Mouse (Mus musculus) lung, embryonic 16.5 days (tissue): ENCODE measurements around the gene Prkar2a. TPM values are rescaled to one million over a fixed set of nuclear protein-coding genes. Genes with fewer than 3 reads are reported as not detected.

ENCODE experiments used
- ATAC-seq: fragments of 200-750 bp; cut with Nextera tagmentation; 2 replicates; pipeline ENCODE4 v1.8.0; 2017; ENCODE audit warnings: low read depth, mild to moderate bottlenecking, moderate library complexity
- H3K27ac ChIP-seq: fragments of 300-500 bp; sonication (generic); 2 replicates; pipeline ENCODE4 v1.5.1; 2014; ENCODE audit warnings: mild to moderate bottlenecking, control low read depth, low read length
- H3K27me3 ChIP-seq: fragments of 300-500 bp; sonication (generic); 2 replicates; pipeline ENCODE4 v1.6.1; 2014; ENCODE audit warnings: low read depth, low read length, mixed read lengths; ENCODE audit not compliant: control insufficient read depth, insufficient read depth
- H3K36me3 ChIP-seq: fragments of 300-500 bp; sonication (generic); 2 replicates; pipeline ENCODE4 v1.6.1; 2014; ENCODE audit warnings: low read length; ENCODE audit not compliant: control insufficient read depth, insufficient read depth
- H3K4me1 ChIP-seq: fragments of 300-500 bp; sonication (generic); replicated peaks from 2 replicates; pipeline ENCODE4 v1.6.1; 2014; ENCODE audit warnings: low read length, mixed read lengths; ENCODE audit not compliant: control insufficient read depth, insufficient read depth
- H3K4me2 ChIP-seq: fragments of 300-500 bp; sonication (generic); 2 replicates; pipeline ENCODE4 v1.6.1; 2014; ENCODE audit warnings: low read depth, low read length, control low read depth
- H3K4me3 ChIP-seq: fragments of 300-500 bp; sonication (generic); 2 replicates; pipeline ENCODE4 v1.5.1; 2014; ENCODE audit warnings: mild to moderate bottlenecking, low read length, control low read depth
- H3K9ac ChIP-seq: fragments of 300-500 bp; sonication (generic); 2 replicates; pipeline ENCODE4 v1.6.1; 2014; ENCODE audit warnings: low read length, control low read depth
- H3K9me3 ChIP-seq: fragments of 300-500 bp; sonication (generic); 2 replicates; pipeline ENCODE4 v1.6.1; 2016; ENCODE audit warnings: low read length; ENCODE audit not compliant: control insufficient read depth
- WGBS: fragments of 180-500 bp; shearing (Covaris S2); extraction: QIAGEN DNeasy Blood & Tissue Kit; methylation state at CpG from one replicate; pipeline ENCODE4 v1.1.7; 2014; 5-methylcytosine and 5-hydroxymethylcytosine counted together
- microRNA-seq: library from miRNA; unstranded; fragments of <30 nt; microRNA quantifications from one replicate; pipeline ENCODE4, GENCODE M21; 2016
- polyA plus RNA-seq: library from polyadenylated mRNA; unstranded; fragments of >200 nt; fragmentation: Nextera tagmentation; extraction: Ambion mirVana; gene quantifications from 2 replicates; pipeline ENCODE4 v1.2.1, GENCODE M21; 2015

The Prkar2a gene
- polyA plus RNA-seq, 1 experiment from 2014 or later, result 14.8 TPM

DNA sequence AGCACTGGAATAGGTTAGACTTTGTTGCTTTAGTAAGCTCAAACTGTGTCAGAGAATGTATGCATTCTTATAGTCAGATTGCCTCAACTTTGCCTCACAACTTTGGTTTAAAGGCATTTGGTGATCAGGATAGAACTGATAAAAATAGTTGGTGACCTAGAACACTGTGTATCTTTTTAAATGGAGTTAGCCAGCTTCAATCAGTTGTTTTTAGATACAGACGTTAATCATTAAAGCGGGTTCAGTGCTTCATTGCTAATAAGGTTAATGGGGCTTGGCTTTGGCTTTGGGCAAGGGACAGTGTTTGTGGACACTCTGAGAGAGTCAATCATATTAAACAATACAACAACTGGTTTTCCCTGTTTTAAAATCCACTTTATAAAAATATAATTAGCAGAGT lies 106.2 kb downstream of the Prkar2a start:
- H3K9me3 ChIP-seq, result no peaks in the 10 kb centered on the region
- H3K9ac ChIP-seq, result no peak overlapping the region
- peaks cover 34% of the 10 kb centered on the region for H3K4me1 ChIP-seq
- no peak for ATAC-seq
- H3K4me2 ChIP-seq, result no peak overlapping the region
- H3K4me3 ChIP-seq, result no peak overlapping the region
- no peaks in the 10 kb centered on the region for H3K27me3 ChIP-seq
- no peak overlapping the region for H3K27ac ChIP-seq
- H3K36me3 ChIP-seq, result peaks cover 36% of the 10 kb centered on the region
- 61% methylated on average over 2 of the region's 2 CpGs for WGBS

DNA sequence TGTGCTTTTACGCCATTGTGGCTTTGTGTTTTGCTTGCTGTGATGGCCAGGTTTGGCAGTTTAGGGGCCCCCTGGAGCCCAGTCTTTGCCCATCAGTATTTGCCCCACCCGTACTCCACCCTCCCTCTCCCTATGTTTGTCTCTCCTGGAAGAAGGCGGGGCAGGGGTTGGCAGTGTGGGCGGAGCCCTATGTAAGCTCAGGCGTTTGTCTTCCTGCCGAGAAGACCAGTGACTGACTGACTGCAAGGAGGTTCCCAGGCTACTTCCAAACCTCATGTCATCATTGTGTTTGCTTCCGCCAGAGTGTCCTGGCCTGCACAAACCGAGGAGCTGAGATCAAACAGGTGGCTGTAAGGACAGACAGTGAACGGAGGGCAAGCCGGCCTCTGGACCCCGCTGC lies 106.6 kb downstream of the Prkar2a start:
- peaks cover 37% of the 10 kb centered on the region for H3K36me3 ChIP-seq
- no peaks in the 10 kb centered on the region for H3K27me3 ChIP-seq
- 0 out of 2 replicates have a peak overlapping the region, but pooled peaks have one; percentile 0 for H3K4me2 ChIP-seq
- no peak overlapping the region for H3K27ac ChIP-seq
- 30% methylated on average over 11 of the region's 11 CpGs for WGBS
- peaks cover 34% of the 10 kb centered on the region for H3K4me1 ChIP-seq
- H3K9ac ChIP-seq, result no peak overlapping the region
- no peaks in the 10 kb centered on the region for H3K9me3 ChIP-seq
- no peak overlapping the region for H3K4me3 ChIP-seq
- peak; percentile 70 for ATAC-seq

DNA sequence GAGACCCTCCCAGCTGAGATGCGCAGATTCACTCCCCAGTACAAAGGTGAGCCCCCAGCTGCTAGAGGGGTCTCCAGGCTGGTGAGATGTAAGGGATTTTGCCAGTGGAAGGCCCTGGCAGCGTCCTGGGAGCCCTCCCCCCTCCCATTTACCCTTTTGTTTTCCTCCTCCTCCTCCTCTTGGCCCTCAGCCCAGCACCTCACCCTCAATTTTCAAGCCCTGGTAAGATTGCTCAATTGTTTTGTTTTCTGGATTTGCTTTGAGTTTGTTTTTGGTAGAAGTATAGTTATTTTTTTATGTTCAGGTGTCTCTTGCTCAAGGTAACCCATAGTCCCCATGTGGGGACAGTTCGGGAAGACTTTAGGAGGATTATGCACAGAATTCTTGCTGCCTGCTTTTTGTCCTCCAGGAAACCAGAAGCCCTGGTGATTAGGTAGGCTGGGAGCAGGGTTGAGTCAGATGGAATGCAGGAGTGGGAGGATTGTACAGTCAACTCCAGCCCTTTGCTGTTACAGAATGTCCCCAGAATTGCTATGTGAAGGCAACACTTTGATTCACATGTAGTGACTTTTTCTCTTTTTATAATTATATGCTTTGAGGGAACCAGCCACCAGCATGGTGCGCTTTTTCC lies 107.4 kb downstream of the Prkar2a start:
- no peak overlapping the region for H3K27ac ChIP-seq
- WGBS, result 79% methylated on average over 4 of the region's 4 CpGs
- H3K9me3 ChIP-seq, result no peaks in the 10 kb centered on the region
- no peak overlapping the region for H3K4me3 ChIP-seq
- H3K36me3 ChIP-seq, result peaks cover 40% of the 10 kb centered on the region
- no peak overlapping the region for H3K4me2 ChIP-seq
- ATAC-seq, result 0 out of 2 replicates have a peak, but pooled peaks have one; percentile 27
- H3K27me3 ChIP-seq, result no peaks in the 10 kb centered on the region
- peaks cover 34% of the 10 kb centered on the region for H3K4me1 ChIP-seq
- H3K9ac ChIP-seq, result no peak overlapping the region

DNA sequence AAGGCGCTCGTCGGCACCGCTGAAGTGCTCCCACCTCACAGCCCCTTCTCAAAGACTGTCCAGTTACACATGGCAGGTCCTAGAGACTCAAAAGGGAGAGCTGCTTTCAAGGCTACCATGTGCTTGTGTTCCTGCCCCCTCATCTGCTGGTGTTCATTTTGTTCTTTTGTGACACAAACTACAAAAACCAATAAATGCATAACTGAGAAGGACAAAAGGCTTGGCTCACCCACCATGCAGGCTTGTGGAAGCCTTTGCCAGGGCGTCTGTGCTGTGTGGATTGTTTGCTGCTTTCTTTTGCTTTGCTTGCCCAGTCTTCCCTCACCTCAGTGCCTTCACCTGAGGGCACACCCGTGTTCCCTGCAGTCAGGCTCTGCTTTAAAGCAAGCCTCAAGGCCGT lies 108.4 kb downstream of the Prkar2a start:
- H3K9ac ChIP-seq, result no peak overlapping the region
- no peak overlapping the region for H3K4me3 ChIP-seq
- peaks cover 49% of the 10 kb centered on the region for H3K36me3 ChIP-seq
- WGBS, result 94% methylated on average over 7 of the region's 7 CpGs
- H3K27me3 ChIP-seq, result no peaks in the 10 kb centered on the region
- ATAC-seq, result no peak
- H3K9me3 ChIP-seq, result no peaks in the 10 kb centered on the region
- no peak overlapping the region for H3K27ac ChIP-seq
- H3K4me2 ChIP-seq, result no peak overlapping the region
- peaks cover 34% of the 10 kb centered on the region for H3K4me1 ChIP-seq

DNA sequence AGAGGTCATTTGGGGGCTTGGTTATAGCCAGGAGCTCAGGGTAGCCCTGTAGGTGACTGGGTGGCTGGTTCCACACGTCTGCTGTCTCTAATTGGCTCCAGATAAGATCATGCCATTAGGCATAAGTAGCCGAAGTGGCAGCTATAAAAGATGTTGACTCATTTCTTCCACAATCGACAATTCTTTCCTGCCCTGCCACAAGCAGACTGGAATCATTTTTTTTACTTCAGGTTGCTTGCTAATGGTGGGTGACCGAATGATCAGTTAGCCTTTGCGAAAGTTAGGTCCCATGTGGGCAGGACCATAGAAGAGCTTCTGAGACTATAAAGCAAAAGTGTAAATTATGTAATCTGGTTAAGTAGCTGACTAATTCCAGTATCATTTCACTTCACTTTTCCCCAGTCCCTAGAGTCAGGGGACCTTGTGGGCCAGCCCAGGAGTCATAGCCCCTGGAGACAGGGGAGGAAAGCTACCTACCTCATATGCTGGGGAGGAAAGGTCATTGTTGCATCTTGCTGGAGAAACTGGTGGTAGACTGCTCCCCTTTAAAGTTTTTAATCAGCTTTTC lies 109.5 kb downstream of the Prkar2a start:
- peaks cover 53% of the 10 kb centered on the region for H3K36me3 ChIP-seq
- H3K9me3 ChIP-seq, result no peaks in the 10 kb centered on the region
- no peaks in the 10 kb centered on the region for H3K27me3 ChIP-seq
- H3K4me3 ChIP-seq, result no peak overlapping the region
- no peak for ATAC-seq
- no peak overlapping the region for H3K27ac ChIP-seq
- H3K4me1 ChIP-seq, result peaks cover 24% of the 10 kb centered on the region
- WGBS, result 76% methylated on average over 5 of the region's 5 CpGs
- no peak overlapping the region for H3K4me2 ChIP-seq
- no peak overlapping the region for H3K9ac ChIP-seq

DNA sequence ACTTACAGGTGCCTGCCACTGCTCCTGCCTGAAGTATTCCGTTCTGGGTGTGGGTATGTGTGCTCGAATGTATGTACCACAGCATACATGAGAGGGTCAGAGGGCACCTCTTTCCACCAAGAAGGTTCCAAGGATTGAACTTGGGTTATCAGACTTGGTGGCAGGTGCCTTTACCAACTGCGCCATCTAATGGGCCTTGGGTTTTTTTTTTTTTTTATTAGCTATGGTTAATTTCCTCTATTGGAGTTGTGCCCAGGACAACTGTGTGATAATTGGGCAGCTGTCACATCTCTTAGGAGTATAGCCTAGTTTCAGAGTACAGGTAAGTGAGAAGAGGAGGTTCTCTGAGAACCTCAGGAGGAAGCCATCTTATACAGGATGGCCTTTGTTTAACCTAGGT lies 110.5 kb downstream of the Prkar2a start:
- Histone ChIP-seq H3K9me3 (no peaks in the 10 kb centered on the region), H3K27ac (no peak overlapping the region), H3K9ac (no peak overlapping the region), H3K4me1 (peaks cover 17% of the 10 kb centered on the region), H3K36me3 (peaks cover 58% of the 10 kb centered on the region), H3K27me3 (no peaks in the 10 kb centered on the region), H3K4me3 (no peak overlapping the region), H3K4me2 (no peak overlapping the region)
- no peak for ATAC-seq
- 55% methylated on average over 3 of the region's 3 CpGs for WGBS

Small RNA genes lying within 50 kb of the gene (microRNA-seq; reads per million reads assigned to microRNA genes)
- not detected for gene Gm26298

Other genes with a start within 250 kb of the Prkar2a start
- 50.7 and 58.0 TPM in 2 replicates for gene Ccdc71, start 228.8 kb upstream of the Prkar2a start, polyA plus RNA-seq
- gene Klhdc8b, start 227.7 kb upstream of the Prkar2a start, polyA plus RNA-seq, result 76.6 and 89.7 TPM in 2 replicates
- 86.0 and 95.5 TPM in 2 replicates for gene Lamb2, start 209.6 kb upstream of the Prkar2a start, polyA plus RNA-seq
- gene Usp19, start 198.7 kb upstream of the Prkar2a start, polyA plus RNA-seq, result 59.1 and 61.0 TPM in 2 replicates
- gene Qars, start 181.6 kb upstream of the Prkar2a start, polyA plus RNA-seq, result 97.4 and 107 TPM in 2 replicates
- 108 and 118 TPM in 2 replicates for gene Qrich1, start 172.5 kb upstream of the Prkar2a start, polyA plus RNA-seq
- gene Impdh2, start 129.0 kb upstream of the Prkar2a start, polyA plus RNA-seq, result 148 and 149 TPM in 2 replicates
- gene Ndufaf3, start 121.9 kb upstream of the Prkar2a start, polyA plus RNA-seq, result 55.8 and 60.2 TPM in 2 replicates
- 146 and 161 TPM in 2 replicates for gene Dalrd3, start 119.4 kb upstream of the Prkar2a start, polyA plus RNA-seq
- gene Wdr6, start 110.6 kb upstream of the Prkar2a start, polyA plus RNA-seq, result 122 and 128 TPM in 2 replicates
- gene P4htm, start 91.6 kb upstream of the Prkar2a start, polyA plus RNA-seq, result 8.0 and 8.3 TPM in 2 replicates
- gene Arih2, start 39.9 kb upstream of the Prkar2a start, polyA plus RNA-seq, result 44.3 and 46.7 TPM in 2 replicates
- gene Slc25a20, start 27.2 kb upstream of the Prkar2a start, polyA plus RNA-seq, result 44.8 and 46.8 TPM in 2 replicates
- gene Ip6k2, start 94.5 kb downstream of the Prkar2a start, polyA plus RNA-seq, result 62.1 and 68.1 TPM in 2 replicates
- 13.2 and 15.4 TPM in 2 replicates for gene Nckipsd, start 119.1 kb downstream of the Prkar2a start, polyA plus RNA-seq
- 0.11 and 0.14 TPM in 2 replicates for gene Celsr3, start 137.0 kb downstream of the Prkar2a start, polyA plus RNA-seq
- gene Slc26a6, start 164.0 kb downstream of the Prkar2a start, polyA plus RNA-seq, result 10.0 and 11.2 TPM in 2 replicates
- 0.78 and 1.1 TPM in 2 replicates for gene Tmem89, start 225.3 kb downstream of the Prkar2a start, polyA plus RNA-seq
- 397 and 421 TPM in 2 replicates for gene Uqcrc1, start 247.3 kb downstream of the Prkar2a start, polyA plus RNA-seq